Mouse (Mus musculus) E14TG2a.4 (cell line): Measurements from ENCODE around the gene Trmt11.

Source experiments
- CTCF ChIP-seq: conservative IDR thresholded peaks from 2 replicates; pipeline ENCODE4 v1.5.1; 2014; ENCODE audit warnings: low read length
- NANOG ChIP-seq: IDR thresholded peaks from 2 replicates; pipeline ENCODE4 v1.6.1; 2014; ENCODE audit warnings: borderline replicate concordance, low read length, mixed read lengths
- POU5F1 ChIP-seq: IDR thresholded peaks from 2 replicates; pipeline ENCODE4 v1.6.1; 2014; ENCODE audit warnings: low read length, borderline replicate concordance

- TF ChIP-seq CTCF: no peak
- no peak for TF ChIP-seq POU5F1
- no peak for TF ChIP-seq NANOG
Measured at GRCm38 (mm10) chr10:30538538-30538815, 62.1 kb downstream of the Trmt11 start.
